Mouse (Mus musculus) large intestine, adult 2 months (tissue): ENCODE results near the gene Phb. TPM values are rescaled to one million over a fixed set of nuclear protein-coding genes. Genes with fewer than 3 reads are reported as not detected.
A peak's percentile ranks its signal among the peaks of the same experiment; 100 is the strongest.

Experiments
- DNase-seq: peaks from one replicate; pipeline ENCODE4 v3.0.0-alpha.2; 2012; ENCODE audit warnings: low read depth, low spot score
- WGBS: fragments of 180-500 bp; shearing (Covaris S2); methylation state at CpG from one replicate; pipeline ENCODE4 v1.1.7; 2018; 5-methylcytosine and 5-hydroxymethylcytosine counted together
- polyA plus RNA-seq: library from polyadenylated mRNA; depleted of rRNA; stranded (reverse); fragments of >200 nt; gene quantifications from 2 replicates; pipeline ENCODE4 v1.2.3, GENCODE M21; 2012; rRNA removed

Phb gene
- polyA plus RNA-seq, result 135 and 148 TPM in 2 replicates

DNA sequence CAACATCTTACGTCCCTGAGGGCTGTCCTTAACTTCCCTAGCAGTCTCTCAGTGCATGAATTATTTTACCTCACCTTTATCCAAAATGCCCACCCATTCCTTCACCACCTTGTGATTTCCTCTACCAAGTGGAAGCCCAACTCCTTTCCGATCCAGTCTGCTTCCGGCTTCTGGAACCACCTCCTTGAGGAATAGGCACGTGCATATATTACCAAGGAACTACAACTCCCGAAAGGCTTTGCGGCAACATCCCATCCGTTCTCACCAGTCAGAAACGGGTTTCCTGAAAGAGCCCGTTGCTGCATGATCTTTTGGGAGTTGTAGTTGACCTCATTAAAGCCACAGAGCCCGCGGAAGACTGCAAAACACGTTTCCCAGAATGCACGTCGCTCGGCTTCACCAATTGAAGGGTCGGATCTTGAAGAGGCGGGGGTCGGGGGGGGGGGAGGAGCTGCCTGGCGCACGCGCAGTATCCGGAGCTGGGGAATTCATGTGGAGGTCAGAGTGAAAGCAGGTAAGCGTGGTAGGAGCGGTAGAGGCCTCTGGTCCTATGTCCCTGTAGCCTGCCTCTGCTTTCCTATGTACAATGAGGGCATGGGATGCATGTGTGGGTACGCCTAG is at the start of gene Phb:
Gene Phb, plus strand, starts transcription at position 429 of the 621 bp plus-strand sequence.
- under 1% methylated on average over 25 of the region's 25 CpGs for WGBS
- peak; percentile 99 for DNase-seq

DNA sequence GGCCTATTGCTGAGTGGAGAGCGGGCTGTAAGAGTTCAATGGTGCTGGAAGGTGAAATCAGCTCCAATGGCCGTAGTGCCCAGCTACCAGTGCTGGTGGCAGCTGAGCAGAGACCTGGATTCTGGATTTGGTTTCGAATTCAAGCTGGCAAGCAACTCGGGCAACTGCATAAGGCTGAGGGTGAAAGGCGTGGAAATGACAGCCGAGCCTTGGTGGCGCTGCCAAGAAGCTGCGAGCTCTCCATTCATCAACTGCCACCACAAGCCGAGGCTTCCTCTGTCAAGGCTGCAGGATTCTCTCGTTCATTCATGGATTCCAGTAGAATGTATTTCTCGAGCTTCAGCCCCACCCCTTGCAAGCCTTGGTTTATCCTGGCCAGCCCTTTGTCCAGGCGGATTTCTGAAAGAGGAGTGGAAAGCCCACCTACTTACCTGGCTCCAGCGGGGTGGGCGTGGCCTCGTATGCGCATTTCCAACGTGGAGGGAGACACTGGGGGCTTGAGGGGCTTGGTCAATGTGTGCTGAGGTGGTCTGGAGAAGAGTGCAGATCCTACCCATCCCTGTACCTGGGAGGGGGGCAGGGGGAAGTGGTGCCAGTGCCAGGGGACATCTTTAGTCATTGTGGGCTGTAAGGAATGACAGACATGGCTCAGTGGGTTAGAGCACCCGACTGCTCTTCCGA is 48.8 kb upstream of the Phb start:
- 47% methylated on average over 19 of the region's 19 CpGs for WGBS

DNA sequence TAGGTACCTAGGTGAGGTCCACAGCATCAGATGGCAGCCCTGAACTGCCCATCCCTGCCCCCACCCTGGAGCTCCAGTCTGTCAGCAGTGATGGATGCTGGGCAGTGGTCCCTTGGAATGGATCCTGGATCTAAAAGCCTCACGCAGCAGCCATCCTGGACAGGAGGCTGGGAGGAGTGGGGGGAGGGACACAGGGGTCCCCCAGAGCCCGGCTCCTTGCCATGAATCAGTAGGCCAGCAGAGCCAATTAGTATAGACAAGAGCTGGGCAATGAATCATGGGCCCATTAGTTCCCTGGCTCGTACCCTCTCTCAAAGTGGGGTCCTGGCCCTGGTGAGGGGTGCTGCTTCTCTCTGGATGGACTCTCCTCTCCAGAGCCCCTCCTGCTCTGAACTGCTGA is 47.7 kb upstream of the Phb start:
- WGBS, result 85% methylated on average over 3 of the region's 3 CpGs
- no peak for DNase-seq

More for the DNA sequence above, 48.8 kb upstream of the Phb start:
- DNase-seq, result no peak

DNA sequence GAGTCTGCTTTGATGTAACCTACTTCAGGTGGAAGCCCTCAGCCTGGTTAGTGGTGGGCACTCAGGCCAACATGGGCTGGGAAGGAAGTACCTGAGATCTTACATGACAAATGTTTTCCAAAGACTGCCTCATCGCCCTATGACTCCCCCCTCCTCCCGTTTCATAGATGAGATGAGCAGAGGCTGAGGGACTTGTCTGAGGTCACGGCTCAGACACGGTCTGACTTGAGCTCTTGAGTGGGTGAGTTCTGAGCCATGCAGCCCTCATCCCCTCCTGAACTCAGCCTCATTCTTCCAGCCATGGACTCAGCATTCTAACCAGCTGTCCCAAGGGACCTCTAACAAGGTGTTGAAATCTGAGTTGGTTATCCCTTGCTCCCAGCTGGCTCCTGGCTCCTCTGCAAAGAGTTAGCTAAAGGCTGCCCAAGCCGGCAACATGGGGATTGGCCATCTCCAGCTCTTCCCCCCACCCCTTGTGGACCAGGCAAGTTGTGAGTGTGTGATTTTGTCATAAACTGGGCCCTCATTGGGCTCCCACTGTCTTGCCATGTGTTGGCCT is 46.8 kb upstream of the Phb start:
- WGBS, result 88% methylated on average over 5 of the region's 5 CpGs
- DNase-seq, result no peak

DNA sequence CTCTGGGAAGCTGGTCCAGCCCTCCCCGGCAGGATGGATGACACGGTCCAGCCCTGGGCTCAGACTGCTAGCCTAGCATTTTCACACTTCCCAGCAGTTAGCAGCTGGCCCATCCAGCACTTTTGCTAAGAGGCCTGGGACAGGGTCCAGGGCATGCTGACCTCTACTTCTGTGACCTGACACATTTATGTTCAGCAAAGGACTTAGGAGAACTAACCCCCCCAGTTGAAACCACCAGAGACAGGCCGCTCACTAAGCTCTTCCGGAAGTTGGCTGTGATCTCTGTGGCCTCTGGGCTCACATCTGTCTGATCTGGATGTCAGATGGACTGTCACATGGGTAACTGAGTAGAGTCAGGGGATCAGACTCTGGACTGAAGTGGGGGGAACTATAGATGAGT is 45.7 kb upstream of the Phb start:
- 71% methylated on average over 4 of the region's 4 CpGs for WGBS
- DNase-seq, result no peak

DNA sequence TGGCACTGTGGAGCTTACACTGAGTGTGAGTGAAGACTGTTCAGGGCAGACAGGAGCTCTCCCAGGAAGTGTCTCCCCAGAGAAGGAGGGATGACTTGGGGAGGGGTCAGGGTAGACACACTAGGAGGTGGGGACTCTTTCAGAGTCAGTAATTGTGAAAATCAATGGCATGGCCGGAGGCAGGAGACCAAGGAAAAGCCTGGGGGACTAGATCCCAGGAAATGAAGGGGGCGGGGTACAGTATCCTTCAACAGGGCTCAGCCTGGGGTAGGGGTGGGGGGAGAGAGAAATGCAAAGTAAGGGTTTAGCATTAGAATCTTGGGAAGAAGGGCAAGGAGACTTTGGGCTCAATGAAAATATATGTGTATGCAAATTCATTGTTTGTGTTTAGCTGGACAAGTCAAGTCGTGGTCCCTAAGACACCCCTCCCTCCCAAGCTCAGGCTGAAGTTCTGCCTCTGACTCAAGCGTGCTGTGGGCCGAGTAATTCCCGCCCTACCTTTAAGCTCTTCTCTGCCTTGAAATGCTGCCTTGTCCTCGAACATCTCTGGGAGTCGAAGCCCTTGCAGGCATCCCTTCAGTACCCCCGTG is 45.1 kb upstream of the Phb start:
- DNase-seq, result no peak
- 51% methylated on average over 9 of the region's 9 CpGs for WGBS

DNA sequence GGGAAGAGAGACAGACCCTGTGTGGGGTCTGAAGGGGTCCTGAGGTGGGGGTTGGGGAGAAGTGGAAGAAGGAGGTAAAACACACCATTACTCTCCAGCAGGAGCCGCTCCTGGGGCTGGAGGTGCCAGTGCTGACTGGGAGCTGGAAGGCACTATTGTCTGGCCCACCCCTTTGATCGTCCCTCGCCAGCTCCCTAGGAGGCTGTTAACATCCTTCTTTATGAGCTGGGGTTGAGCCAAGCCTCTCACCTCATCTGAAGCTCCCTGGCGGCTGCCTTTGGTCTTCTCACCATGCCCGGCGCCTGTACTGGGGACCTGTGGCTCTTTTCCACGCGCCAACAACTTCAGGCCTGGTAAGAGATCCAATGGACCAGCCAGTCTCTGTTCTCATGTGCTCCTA is 44.3 kb upstream of the Phb start:
- WGBS, result 32% methylated on average over 8 of the region's 8 CpGs
- no peak for DNase-seq

DNA sequence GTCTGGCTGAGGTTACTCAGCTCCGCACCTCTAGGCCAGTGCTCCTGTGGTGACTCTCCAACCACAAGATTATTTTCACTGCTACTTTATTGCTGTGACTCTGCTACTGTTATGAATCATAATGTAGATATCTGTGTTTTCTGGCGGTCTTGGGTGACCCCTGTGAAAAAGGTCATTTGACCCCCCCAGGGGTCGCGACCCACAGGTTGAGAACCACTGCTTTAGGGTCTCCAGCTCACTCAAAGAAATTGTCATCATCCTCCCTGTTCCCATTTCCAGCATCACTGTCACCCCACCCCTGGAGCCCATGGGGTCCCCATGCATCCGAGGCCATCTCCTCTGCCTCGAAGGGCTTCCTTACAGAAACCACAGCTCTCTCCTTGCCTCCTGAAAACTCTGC is 36.2 kb upstream of the Phb start:
- 84% methylated on average over 6 of the region's 6 CpGs for WGBS
- no peak for DNase-seq

DNA sequence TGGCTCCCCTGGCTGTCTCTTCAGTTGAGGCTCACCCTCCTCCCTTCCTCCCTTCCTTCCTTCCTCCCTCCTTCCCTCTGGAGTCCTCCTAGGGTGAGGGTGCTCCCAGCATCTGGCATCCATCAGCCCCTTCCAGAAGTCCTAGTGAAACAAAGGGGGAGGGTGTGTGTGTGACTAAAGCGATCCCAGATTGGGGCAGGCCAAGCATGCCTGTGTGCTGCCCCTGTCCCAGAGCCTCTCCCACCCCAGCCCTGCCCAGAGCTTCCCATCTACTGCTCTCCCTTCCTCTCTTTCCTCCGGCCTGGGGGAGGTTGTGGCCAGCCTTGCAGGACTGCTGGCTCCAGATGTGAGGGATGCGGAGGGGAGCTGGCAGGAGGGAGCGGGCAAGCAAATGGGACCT is 35.5 kb upstream of the Phb start:
- DNase-seq, result no peak
- WGBS, result 64% methylated on average over 4 of the region's 4 CpGs

DNA sequence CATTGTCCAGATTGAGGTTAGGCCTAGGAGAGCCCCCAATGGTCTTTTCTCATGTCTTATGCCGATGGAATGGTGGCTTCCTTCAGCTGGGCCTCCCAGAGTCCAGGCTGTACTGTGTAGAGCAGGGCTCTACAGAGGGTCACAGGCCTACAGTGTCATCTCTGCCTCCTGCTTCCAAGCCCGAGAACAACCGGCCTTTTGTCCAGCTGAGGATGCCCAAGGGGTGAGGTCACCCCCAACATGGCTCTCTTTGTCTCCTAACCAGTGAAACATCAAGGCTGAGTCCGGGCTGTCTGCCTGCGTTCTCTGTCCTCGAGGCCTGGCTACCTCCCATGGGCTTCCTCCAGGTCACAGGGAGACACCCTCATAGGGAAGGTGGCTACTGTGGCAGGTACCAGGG is 34.3 kb upstream of the Phb start:
- 75% methylated on average over 6 of the region's 6 CpGs for WGBS
- DNase-seq, result no peak

DNA sequence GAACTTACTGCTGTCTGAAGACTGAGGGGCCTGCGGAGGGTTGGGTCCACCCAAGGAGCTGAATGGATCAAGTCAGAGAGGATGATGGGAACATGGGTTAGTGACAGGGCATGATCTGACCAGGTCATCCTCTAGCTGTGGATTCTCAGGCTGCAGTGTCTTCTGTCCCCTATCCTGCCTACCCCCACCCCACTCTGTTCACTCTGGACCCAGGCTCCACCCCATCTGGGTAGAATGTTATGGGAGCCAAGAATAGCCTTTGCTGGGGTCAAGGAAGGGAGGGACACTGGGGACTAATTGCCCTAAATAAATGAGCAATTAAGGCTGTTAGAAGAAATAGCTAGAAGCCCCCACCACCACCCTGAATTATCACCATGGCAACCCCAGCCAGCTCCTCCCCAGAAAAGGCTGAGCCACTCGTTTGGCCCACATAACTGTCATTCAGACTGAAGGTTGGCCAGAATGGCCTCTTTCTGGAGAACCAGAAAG is 33.2 kb upstream of the Phb start:
- WGBS, result 82% methylated on average over 2 of the region's 2 CpGs
- DNase-seq, result no peak

DNA sequence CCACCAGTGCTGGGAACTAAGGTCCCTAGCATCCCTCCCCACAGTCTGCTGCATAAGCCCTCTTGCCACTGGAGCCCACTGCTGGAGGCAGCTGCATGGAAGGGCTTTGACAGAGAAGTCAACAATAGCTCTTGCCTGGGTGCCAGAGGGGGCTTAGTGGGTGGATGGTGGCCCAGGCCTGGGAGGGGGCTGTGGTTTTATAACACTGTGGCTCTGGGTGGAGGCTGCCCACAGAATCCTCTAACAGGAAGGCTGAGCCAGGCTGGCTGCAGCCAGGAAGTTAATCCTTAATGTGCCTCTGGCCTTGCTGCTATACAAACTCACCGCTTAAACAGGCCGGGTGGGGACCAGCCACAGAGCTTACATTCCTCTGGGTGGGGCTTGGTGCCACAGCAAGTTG is 31.7 kb upstream of the Phb start:
- WGBS, result 12% methylated on average over 2 of the region's 2 CpGs
- DNase-seq, result no peak

DNA sequence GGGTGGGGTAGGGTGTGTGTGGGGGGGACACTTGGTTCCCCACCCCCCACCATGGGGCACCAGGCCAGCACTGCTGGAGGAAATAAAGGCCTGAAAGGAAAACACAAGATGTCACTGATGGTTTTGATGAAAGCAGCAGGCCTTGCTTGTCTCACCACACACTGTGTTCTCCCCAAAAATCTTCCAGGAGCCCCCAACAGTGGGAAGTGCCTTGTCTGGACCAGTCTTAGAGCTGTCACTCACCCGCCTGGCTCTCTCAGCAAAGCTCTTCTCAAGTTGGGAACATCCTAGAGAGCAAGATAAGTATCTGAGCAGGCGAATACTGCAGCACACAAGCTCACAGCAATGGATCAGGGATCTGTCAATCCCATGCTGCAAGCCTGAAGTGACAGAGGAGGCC is 26.0 kb upstream of the Phb start:
- no peak for DNase-seq
- 61% methylated on average over 2 of the region's 2 CpGs for WGBS

DNA sequence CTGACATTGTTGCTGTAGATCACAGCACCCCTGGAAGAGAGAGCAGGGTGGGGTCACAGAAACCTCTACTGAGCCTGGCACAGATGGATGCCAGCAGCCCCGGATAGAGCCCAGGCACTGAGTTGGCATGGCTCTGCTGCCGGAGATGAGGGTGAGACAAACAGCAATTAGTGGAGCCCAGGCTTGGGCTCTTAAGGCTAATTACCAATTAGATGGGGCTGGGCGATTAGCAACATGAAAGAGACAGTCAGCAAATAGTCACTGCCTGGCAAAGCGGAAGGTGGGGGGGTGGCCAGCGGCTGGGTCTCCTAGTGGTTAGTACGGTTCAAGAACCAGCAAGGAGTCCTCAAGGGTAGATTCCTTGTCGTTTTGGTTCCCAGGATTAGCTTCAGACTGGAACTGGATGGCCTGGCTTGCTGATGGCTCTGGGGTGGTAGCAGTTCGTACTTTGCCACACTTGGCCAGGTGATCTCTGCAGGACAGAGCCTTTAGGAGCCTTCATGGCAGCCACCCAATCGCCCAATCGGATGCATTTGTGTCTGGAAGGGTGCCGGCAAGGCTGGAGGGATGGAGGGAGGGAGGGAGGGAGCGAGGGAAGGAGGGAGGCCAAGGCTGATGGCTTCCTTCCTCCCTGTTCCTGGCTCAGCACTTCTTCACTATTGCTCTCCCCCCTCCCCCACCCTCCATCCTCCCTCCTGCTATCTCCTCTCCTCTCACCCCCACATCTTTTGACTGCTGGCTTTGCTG is 24.1 kb upstream of the Phb start:
- WGBS, result 37% methylated on average over 11 of the region's 12 CpGs

DNA sequence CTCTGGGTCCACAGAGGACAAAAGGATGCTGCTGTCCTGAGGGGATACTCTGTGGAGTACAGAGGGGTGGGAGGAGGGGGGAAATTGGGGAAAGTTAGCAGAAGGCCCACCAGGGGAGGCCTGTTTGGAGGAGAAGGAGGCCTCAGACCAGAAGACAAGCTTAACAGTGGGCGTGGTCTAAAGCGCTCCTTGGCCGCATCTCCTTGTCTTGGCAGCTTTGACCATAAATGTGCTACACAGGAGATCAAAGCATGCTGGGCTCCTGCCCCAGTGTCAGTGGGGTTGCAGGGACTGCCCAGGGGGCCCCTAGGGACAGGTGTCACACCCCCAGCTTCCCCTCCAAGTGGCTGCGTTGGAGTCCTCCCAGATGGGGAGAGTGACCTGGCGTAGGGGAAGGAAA is 22.9 kb upstream of the Phb start:
- WGBS, result 31% methylated on average over 5 of the region's 5 CpGs
- DNase-seq, result no peak

More for the DNA sequence above, 24.1 kb upstream of the Phb start:
- no peak for DNase-seq

DNA sequence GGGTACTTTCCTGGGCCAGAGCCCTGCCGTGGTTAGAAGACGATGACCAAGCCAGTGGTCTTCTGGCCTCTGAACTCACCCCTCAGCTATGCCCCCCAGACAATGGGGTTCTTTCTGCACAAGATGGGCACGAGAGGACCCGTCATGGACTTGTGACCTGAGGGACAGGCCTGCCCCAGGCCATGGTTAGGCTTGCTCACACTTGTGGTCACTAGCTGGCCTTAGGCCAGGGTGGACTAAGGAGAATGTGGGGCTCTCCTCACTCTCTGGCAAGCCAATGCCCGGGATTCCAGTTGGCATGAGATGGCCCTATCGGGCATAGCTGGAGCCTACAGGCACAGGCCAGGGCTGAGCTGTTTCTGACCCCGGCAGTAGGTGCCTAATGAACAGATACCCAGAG is 22.4 kb upstream of the Phb start:
- WGBS, result 71% methylated on average over 7 of the region's 7 CpGs

DNA sequence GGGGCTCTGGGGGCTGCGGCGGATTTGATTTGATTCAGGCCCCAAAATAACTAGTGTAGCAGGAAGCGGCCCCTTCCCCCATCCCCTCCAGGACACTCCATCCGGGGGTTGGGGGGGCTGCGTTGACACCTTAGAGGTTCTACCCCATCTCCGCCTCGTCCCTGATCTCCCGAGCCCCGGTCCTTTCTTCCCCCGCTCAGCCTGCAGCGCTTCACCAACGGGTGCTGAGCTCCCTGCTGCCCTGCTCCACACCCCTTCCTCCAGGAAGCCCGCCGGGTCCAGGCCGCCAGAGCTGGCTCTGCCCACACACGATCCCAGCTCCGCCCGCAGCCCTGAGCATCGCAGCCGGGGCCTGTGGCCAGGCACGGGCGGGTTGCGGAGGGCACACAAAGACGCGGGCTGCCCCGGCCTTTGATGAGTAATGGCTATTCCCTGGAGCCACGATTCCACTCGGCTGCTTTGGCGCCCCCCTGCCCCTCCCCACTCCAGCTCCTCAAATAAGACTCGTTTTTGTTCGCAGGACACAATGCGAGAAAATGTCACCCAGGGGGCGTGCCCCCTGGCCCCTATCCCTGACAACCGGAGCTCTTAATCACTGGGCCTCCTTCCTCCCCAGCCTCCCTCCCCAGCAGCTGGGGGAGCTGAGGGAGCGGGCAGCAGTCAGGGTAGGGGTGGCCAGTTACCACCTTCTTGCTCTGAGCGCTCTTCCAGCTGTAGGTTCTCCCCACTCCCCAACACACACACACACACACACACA is 21.2 kb upstream of the Phb start:
- no peak for DNase-seq
- 12% methylated on average over 36 of the region's 36 CpGs for WGBS

More for the DNA sequence above, 22.4 kb upstream of the Phb start:
- no peak for DNase-seq

DNA sequence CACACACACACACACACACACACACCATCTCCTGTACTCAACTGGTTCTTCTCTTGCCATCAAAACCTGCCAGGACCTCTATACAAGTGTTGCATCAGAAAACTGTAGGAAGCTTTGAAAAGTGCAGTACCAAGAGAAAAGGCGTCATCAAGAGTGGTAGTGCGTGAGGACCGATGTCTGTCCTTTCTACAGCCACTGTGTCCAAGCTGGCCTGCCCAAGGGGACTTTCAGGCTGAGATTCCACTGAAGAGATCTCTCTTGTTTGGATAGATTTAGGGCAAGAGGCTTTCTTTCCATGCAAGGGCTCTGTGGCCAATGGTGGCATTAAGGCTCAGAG is 20.6 kb upstream of the Phb start:
- DNase-seq, result no peak
- WGBS, result 62% methylated on average over 3 of the region's 3 CpGs

DNA sequence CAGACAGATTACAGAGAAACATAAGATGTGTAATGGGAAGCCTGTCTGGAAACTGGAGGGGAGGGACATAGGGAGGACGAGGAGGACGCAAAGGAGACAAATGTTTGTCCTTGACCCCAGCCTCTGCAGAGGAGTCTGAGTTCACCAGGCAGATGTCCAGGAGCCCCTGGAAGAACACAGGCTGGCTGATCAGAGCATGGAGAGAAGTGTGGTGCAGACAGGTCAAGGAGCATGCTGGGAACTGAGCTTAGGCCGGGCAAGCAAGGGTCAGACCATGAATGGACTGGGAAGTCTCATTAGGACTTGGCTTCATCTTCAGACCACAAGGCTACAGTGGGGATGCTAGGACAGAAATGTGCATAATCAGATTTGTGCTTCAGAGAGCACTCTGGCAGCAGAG is 19.0 kb upstream of the Phb start:
- DNase-seq, result no peak
- 55% methylated on average over 3 of the region's 3 CpGs for WGBS

DNA sequence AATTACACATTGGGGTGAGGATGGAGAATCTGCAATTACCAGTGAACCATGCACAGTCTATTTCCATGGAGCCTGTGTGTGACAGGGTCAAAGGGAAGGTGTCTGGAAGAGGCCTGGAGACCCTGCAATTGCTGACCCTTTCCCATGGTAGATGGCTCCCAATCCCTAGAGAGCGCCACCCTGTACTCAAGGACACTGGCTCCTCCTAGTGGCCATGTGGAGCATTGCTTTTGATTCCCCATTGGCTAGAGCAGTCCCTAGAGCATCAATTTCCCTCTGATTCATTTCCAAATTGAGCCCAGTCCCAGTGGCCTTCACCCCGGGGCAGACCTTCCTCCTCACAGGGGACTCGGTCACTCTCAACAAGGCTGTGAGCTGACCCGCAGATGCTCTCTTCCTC is 17.9 kb upstream of the Phb start:
- DNase-seq, result peak; percentile 21
- WGBS, result 2% methylated on average over 4 of the region's 4 CpGs
